8 mouse cellular contexts compared by ENCODE assay signal in genomic region chr5:107986967-107987834, GRCm38 (mm10). TPM values are rescaled to one million over a fixed set of nuclear protein-coding genes. Genes with fewer than 3 reads are reported as not detected.
DNase-seq lines count a peak whose midpoint lies in the region; ATAC-seq and TF ChIP-seq lines count a peak whose summit lies in the region.

Gene Fam69a, minus strand, starts transcription at chr5:107987085.

- no peaks in the 10 kb centered on the region for H3K36me3 ChIP-seq in hindbrain, embryonic 16.5 days (ENCODE audit: control insufficient read depth, insufficient read depth, low read length)
- H3K36me3 ChIP-seq in megakaryocyte, embryonic 14.5 days (replicated peaks; ENCODE audit: low read length) = peaks cover 2% of the 10 kb centered on the region

- peaks cover 15% of the 10 kb centered on the region for H3K4me1 ChIP-seq in hindbrain, embryonic 16.5 days (ENCODE audit: control insufficient read depth, insufficient read depth, low read depth, low read length)
- peaks cover 46% of the 10 kb centered on the region for H3K4me1 ChIP-seq in megakaryocyte, embryonic 14.5 days

- peak within 1 kb of the TSS; percentile 96 for H3K27ac ChIP-seq in gastrocnemius, adult 2 months
- H3K27ac ChIP-seq in hindbrain, embryonic 16.5 days (ENCODE audit: low read depth, low read length) = peak within 1 kb of the TSS; percentile 98

- H3K9ac ChIP-seq in hindbrain, embryonic 16.5 days (ENCODE audit: low read depth, low read length) = peak within 1 kb of the TSS; percentile 97

- no peaks in the 10 kb centered on the region for H3K9me3 ChIP-seq in hindbrain, embryonic 16.5 days (ENCODE audit: control insufficient read depth, low read length)
- no peaks in the 10 kb centered on the region for H3K9me3 ChIP-seq in megakaryocyte, embryonic 14.5 days

- no peak for TF ChIP-seq CTCF in gastrocnemius, adult 2 months (IDR thresholded peaks at IDR 0.05)

- H3K27me3 ChIP-seq in hindbrain, embryonic 16.5 days (replicated peaks; ENCODE audit: control insufficient read depth, insufficient read depth, low read length) = no peaks in the 10 kb centered on the region
- H3K27me3 ChIP-seq in megakaryocyte, embryonic 14.5 days (replicated peaks) = no peaks in the 10 kb centered on the region

- peak; percentile 62 for ATAC-seq in common myeloid progenitor, adult 5-6 weeks (replicated peaks; ENCODE audit: low read depth, poor library complexity, severe bottlenecking)
- ATAC-seq in hindbrain, embryonic 16.5 days = peak; percentile 95

- H3K4me2 ChIP-seq in hindbrain, embryonic 16.5 days (ENCODE audit: low read length) = peak within 1 kb of the TSS; percentile 71

- H3K4me3 ChIP-seq in gastrocnemius, adult 2 months = peak within 1 kb of the TSS; percentile 93
- H3K4me3 ChIP-seq in hindbrain, embryonic 16.5 days (ENCODE audit: low read length) = peak within 1 kb of the TSS; percentile 82
- H3K4me3 ChIP-seq in megakaryocyte, embryonic 14.5 days (replicated peaks) = peak within 1 kb of the TSS; percentile 94

- DNase-seq in WW6 (ENCODE audit: low read depth, low spot score) = peak; percentile 71
- peak; percentile 93 for DNase-seq in gastrocnemius, adult 2 months
- peak; percentile 81 to 95 for DNase-seq in left cerebral cortex, postnatal 10 days (ENCODE audit: extremely low spot score in 1 of 2, low spot score in 2 of 2)
- DNase-seq in right cerebral cortex, adult 2 months (ENCODE audit: low spot score in 2 of 2) = peak; percentile 72 to 78
- peak; percentile 40 for DNase-seq in urinary bladder, postnatal 10 days (ENCODE audit: low spot score)

- WGBS in hindbrain, embryonic 16.5 days = under 1% methylated on average over 66 of the region's 91 CpGs

- intact Hi-C loops in gastrocnemius, adult 2 months (cut with DNase I) = loop anchor here (1.0 to 5.0 kb wide), 2 partner anchors 40 to 66 kb away; no protein-coding TSS in a partner anchor
- intact Hi-C loops in left cerebral cortex, postnatal 10 days (cut with DNase I) = loop anchor here (5.0 kb wide), 2 partner anchors 50 to 65 kb away; no protein-coding TSS in a partner anchor

RNA-seq across cellular contexts. Expression of gene Fam69a, which starts in this region (rescaled TPM):
- total RNA-seq in common myeloid progenitor, adult 5-6 weeks (2017) = 15.8 and 28.6 TPM in 2 replicates
- 10 to 100 TPM; 19.8 to 26.1 TPM for total RNA-seq in gastrocnemius, adult 2 months (2021)
- polyA plus RNA-seq in hindbrain, embryonic 16.5 days (2015; fragmentation: Nextera tagmentation; extraction: Ambion mirVana) = 68.1 and 73.3 TPM in 2 replicates
- 10 to 100 TPM; 55.3 to 60.5 TPM for total RNA-seq in left cerebral cortex, postnatal 10 days (2021)
- 0.94 TPM in 1 of 2 replicates, not detected in the other for polyA plus RNA-seq in megakaryocyte, embryonic 14.5 days (2012; ENCODE audit: insufficient read depth, low replicate concordance)

Comparison
In these comparisons a context has a peak if more than half of its experiments do, and no peak if none do; other contexts are left out.
1. Peak in every context shown above with its lines: DNase-seq, ATAC-seq, H3K4me3 ChIP-seq and H3K27ac ChIP-seq.
2. RNA of gene Fam69a (polyA plus RNA-seq): 68.1 to 73.3 TPM in hindbrain, embryonic 16.5 days; 0.94 TPM in megakaryocyte, embryonic 14.5 days; every median in the first group is over 10 times any median in the second.
3. DNase-seq: peak in every context shown above with its lines; median percentile 93 in gastrocnemius, adult 2 months; 88 in left cerebral cortex, postnatal 10 days; 75 in right cerebral cortex, adult 2 months; 71 in WW6; 40 in urinary bladder, postnatal 10 days.